Mouse (Mus musculus): ENCODE measurements at regions not wholly inside any gene's neighbourhood (a gene's known extent, or its start where the extent isn't known, plus 50 kb on each side); places are given as distances from the start of the nearest gene placed in this dataset.

DNA sequence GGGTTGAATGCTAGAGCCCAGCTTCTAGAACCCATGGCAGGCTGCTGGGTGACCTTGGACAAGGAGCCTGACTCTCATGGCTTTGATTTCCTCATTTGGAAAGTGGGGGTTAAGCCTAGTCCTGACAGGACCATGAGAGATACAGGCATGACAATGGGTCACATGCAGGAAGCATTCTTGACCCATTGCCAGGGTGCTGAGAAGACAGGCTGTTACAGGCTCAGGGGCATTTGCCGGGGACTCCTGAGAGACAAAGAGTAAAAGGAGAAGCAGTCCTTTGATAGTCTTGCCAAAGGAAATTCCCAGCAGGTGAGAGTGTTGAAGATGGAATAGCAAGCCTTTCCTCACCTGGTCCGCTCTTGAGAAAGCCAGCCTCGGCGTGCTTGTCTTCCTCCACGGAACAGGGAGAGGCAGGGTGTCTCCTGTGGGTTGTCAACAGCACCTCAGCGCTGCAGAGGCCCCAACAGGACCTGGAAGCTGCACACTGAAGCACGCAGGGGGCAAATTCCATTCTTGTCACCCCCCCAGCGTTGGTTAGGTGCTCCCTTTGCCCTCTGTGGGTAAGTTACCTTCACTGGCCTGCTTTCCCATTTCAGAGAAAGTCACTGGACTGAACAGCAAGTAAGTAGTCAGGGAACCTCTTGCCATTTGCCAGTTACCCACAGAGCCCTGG is 1239.3 kb upstream of the A1bg start:
- ATAC-seq (ENCODE audit: extremely low read depth, insufficient number of reproducible peaks, low FRiP score, poor library complexity, severe bottlenecking) = no peak

DNA sequence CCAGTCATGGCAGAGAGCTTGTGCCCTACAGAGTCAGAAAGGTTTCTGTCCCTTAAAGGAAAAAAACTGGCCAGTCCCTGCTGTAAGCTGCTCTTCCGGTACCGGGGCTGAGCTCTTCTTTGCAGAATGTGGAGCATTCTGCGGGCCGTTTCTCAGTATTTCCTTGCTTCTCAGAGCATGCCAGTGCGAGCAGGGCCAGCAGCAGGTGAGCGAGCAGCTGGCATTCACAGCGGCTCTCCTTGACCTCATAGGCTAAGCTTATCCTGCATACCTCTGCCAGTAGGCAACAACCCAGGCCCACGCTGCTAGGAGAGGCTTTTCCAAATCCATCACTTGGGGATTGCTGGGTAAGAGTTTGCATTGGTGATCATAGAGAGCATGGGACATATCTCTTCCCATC is 1238.2 kb upstream of the A1bg start:
- no peak for ATAC-seq (ENCODE audit: extremely low read depth, insufficient number of reproducible peaks, low FRiP score, poor library complexity, severe bottlenecking)

- ATAC-seq (ENCODE audit: extremely low read depth, insufficient number of reproducible peaks, low FRiP score, poor library complexity, severe bottlenecking) = no peak
These were observed 1236.3 kb upstream of the A1bg start for GRCm38 (mm10) chr15:62158875-62159675.

DNA sequence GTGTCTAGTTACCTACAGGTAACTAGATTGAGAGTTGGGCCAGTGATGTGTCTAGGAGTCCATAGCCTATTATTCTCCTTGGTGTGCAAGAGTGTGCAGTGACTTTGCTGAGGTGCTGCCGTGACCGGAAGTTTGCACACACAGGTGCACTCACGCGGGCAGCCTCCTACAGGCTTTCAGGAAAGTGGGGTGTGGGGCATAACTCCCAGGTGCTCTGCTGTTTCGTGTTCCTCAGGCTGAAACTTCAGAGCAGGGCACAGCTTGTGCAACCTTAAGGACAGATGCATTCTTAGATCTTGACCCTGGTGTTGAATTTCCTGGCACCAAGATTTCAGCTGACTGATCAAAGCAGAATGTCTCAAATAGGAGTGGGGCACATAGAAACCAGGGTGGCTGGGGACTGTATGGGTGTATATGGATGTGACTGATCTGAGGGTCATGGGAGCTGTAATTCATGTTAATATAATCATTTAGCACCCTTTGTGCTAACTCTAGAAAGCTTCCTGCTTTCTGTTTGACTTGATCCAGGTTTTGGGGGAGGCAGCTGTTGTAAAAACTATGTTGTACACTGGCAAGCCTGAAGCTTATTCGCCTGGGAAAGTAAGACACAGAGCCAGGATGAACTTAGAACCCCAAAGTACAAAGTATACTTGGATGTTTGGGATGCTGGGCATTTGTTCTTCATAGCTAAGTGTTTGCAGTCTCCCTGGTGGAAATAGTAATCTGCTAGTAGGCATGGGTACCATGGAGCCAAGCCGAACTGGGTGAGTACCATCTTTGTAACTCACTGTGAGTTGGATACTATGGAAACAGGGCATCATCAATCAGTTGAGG is 1234.6 kb upstream of the A1bg start:
- ATAC-seq (ENCODE audit: extremely low read depth, insufficient number of reproducible peaks, low FRiP score, poor library complexity, severe bottlenecking) = no peak

DNA sequence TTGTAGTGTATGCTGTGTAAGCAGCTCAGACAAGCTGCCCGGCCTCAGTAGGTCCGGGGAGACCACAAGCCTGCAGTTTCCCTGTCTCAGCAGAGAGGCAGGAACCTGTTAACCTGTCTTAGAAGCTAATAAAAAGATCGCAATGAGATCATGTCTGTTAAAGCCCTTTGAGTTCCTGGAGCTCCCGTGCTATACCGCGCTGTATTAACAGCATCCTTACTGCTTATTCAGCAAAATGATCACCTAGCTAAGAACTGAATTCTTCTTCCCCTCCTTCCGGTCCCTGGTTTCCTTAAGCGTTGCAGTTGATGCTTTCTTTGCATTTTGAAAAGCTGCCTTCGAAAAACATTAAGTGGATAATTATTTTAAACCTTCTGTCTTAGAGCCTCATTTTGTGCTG is 1230.4 kb upstream of the A1bg start:
- ATAC-seq (ENCODE audit: extremely low read depth, insufficient number of reproducible peaks, low FRiP score, poor library complexity, severe bottlenecking) = no peak

GRCm38 (mm10) chr15:62152133-62152532 is 1229.3 kb upstream of the A1bg start:
- peak; percentile 35; the same call in 1 of the 2 replicates for ATAC-seq (ENCODE audit: extremely low read depth, insufficient number of reproducible peaks, low FRiP score, poor library complexity, severe bottlenecking)

- no peak for ATAC-seq (ENCODE audit: extremely low read depth, insufficient number of reproducible peaks, low FRiP score, poor library complexity, severe bottlenecking)
These were observed 1228.9 kb upstream of the A1bg start for GRCm38 (mm10) chr15:62151690-62152089.

- ATAC-seq (ENCODE audit: extremely low read depth, insufficient number of reproducible peaks, low FRiP score, poor library complexity, severe bottlenecking) = no peak
These were observed 1227.5 kb upstream of the A1bg start for GRCm38 (mm10) chr15:62150296-62150695.

- no peak for ATAC-seq (ENCODE audit: extremely low read depth, insufficient number of reproducible peaks, low FRiP score, poor library complexity, severe bottlenecking)
These were observed 1225.9 kb upstream of the A1bg start for GRCm38 (mm10) chr15:62148680-62149237.

GRCm38 (mm10) chr15:62147343-62147953 is 1224.6 kb upstream of the A1bg start:
- no peak for ATAC-seq (ENCODE audit: extremely low read depth, insufficient number of reproducible peaks, low FRiP score, poor library complexity, severe bottlenecking)

GRCm38 (mm10) chr15:62145643-62146285 is 1223.0 kb upstream of the A1bg start:
- ATAC-seq (ENCODE audit: extremely low read depth, insufficient number of reproducible peaks, low FRiP score, poor library complexity, severe bottlenecking) = no peak

DNA sequence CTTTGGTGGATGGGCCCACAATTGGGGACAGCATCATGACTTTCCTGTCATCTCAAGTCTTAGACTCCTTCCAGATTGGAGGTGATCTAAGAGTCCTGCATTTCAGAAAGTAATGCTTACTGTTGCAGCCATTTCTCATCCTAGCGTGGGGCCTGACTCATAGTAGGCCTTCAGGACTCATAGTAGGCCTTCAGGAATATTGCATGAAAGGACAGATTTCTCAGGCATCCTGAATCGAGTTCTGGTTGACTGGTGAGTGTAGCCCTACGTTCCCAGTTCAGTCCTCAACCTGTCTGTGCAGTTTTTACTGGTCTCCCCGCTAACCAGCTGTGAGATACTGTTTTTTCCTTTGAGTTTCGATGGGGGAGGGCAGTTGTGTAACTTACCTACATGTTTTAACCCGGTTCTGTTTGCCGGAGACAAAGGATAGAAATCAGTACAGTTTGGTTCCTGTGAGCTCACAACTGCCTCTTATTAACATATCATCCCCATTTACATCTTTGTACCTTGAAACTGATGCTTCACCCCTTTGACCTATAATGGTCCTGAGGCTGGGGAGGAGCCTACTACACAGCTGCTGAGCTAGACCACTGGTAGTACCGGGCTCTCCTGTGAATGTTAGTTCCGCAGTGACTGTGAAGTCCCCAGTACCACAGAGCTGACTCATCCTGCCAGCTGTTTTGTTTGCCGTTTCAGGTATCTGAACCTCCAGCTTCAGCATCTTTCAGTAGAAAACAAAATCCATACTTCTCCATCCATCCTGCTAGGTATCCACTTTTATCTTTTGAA is 1222.2 kb upstream of the A1bg start:
- no peak for ATAC-seq (ENCODE audit: extremely low read depth, insufficient number of reproducible peaks, low FRiP score, poor library complexity, severe bottlenecking)

GRCm38 (mm10) chr15:62139859-62140258 is 1217.0 kb upstream of the A1bg start:
- ATAC-seq (ENCODE audit: extremely low read depth, insufficient number of reproducible peaks, low FRiP score, poor library complexity, severe bottlenecking) = no peak

DNA sequence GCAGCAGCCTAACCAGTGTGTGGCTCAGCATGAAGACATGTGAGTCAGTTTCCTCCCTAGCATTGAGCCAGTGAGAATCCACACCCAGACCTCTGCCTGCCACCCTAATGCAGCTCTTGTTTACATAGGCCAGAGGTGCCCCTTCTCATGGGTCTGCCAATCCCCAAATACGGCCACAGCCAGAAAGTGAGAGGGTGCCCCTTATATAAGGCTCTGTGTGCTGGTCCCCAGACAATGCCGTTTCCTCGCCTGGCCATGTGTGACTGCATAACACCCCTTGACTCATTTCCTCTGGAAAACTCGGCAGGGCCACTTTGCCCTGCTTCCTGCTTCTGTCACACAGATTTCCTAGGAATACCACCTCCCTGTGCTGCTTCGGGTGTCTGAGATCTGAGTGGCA is 1216.4 kb upstream of the A1bg start:
- ATAC-seq (ENCODE audit: extremely low read depth, insufficient number of reproducible peaks, low FRiP score, poor library complexity, severe bottlenecking) = no peak

DNA sequence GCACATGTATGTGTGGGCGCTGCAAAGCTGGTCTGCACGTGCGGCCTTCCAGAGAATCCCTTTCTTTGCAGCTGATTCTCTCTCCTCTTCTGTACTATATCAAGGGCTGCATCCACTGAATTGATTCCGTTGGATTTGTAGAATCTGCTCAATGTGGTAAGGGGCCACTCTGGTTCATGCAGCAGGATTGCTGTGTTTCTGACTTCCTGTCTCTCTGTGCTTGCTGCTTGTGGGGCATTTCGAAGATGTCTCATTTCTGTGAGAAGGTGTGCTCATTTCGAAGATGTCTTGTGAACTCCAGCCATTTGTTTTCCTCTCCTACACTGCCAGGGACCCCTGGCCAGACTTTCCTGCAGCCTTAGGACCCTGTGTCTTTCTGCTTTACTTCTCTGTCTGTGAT is 1215.9 kb upstream of the A1bg start:
- ATAC-seq (ENCODE audit: extremely low read depth, insufficient number of reproducible peaks, low FRiP score, poor library complexity, severe bottlenecking) = no peak

- no peak for ATAC-seq (ENCODE audit: extremely low read depth, insufficient number of reproducible peaks, low FRiP score, poor library complexity, severe bottlenecking)
These were observed 1214.3 kb upstream of the A1bg start for GRCm38 (mm10) chr15:62136932-62137594.

- no peak for ATAC-seq (ENCODE audit: extremely low read depth, insufficient number of reproducible peaks, low FRiP score, poor library complexity, severe bottlenecking)
These were observed 1212.0 kb upstream of the A1bg start for GRCm38 (mm10) chr15:62134835-62135234.

All from neutrophil, adult 5-6 weeks (primary cell).